Mouse (Mus musculus) cortical plate, adult 2 months (tissue): ENCODE data around the gene Gspt1.

Source experiments
- CTCF ChIP-seq: fragments of 200-500 bp; IDR thresholded peaks from 2 replicates; pipeline ENCODE4 v1.5.1; 2011; ENCODE audit warnings: mild to moderate bottlenecking, control low read depth, low read length; ENCODE audit not compliant: insufficient read depth; ENCODE audit errors: extremely low read depth
- POLR2A ChIP-seq: fragments of 200-500 bp; IDR thresholded peaks from 2 replicates; pipeline ENCODE4 v1.6.1; 2011; ENCODE audit warnings: mild to moderate bottlenecking, low read length, control low read depth; ENCODE audit not compliant: insufficient read depth; ENCODE audit errors: extremely low read depth

- TF ChIP-seq CTCF, result no peak
- no peak for TF ChIP-seq POLR2A
Measured at GRCm38 (mm10) chr16:11276888-11277287, 22.8 kb upstream of the Gspt1 start.
